Mouse (Mus musculus): ENCODE measurements around the gene Radil. TPM values are rescaled to one million over a fixed set of nuclear protein-coding genes. Genes with fewer than 3 reads are reported as not detected.

Radil gene
- polyA plus RNA-seq (2012; rRNA removed), result 36.0 and 40.6 TPM in 2 replicates

- Histone ChIP-seq H3K4me1 (ENCODE audit: control insufficient read depth, insufficient read depth, low read length) (peaks cover 5% of the 10 kb centered on the region), H3K4me3 (replicated peaks; ENCODE audit: extremely low read depth, low read depth, low read length) (peak within 1 kb of the TSS; percentile 66)
- TF ChIP-seq CTCF (IDR thresholded peaks at IDR 0.05; ENCODE audit: insufficient read depth, low read length) (peak; percentile 59), POLR2A (IDR thresholded peaks at IDR 0.05; ENCODE audit: borderline replicate concordance, extremely low read depth, low read depth, low read length) (no peak)
- 2% methylated on average over 77 of the region's 80 CpGs for WGBS
- DNase-seq, result peak; percentile 93
Measured at GRCm38 (mm10) chr5:142550706-142551652, at the start of gene Radil. TSS of gene Radil (minus strand) at chr5:142551098.

DNA sequence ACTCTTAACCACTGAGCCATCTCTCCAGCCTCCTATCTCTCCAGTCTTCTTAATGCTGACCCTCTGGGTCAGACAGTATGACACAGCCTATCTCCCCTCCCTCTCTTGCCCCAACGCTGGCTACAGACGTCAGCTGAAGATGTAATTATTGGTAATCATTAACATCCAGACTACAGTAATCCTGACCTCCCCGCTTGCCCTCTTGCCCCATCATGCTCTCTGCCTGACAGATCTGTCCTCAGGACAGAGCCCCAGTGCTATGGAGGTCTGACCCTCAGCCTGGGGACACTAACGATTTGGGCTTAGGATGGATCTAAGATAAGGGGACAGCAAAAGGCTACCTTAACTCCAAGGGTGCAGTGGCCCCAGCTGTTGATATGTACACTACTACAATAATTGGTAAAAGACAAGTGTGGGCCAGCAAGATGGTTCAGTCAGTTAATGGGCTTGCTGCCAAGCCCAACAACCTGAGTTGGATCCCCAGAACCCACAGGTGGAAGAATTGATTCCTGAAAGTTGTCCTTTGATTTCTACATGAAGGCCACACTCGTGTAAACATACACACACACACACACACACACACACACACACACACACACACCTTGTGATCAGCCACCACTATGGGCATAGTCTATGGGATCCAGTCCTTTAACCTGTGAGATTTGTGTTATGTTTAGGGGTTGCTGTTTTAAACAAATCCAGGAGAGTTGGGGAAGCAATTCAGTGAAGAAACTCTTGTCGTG is 46.9 kb upstream of the Radil start:
- no peak for DNase-seq
- H3K4me1 ChIP-seq (ENCODE audit: control insufficient read depth, insufficient read depth, low read length), result no peaks in the 10 kb centered on the region

DNA sequence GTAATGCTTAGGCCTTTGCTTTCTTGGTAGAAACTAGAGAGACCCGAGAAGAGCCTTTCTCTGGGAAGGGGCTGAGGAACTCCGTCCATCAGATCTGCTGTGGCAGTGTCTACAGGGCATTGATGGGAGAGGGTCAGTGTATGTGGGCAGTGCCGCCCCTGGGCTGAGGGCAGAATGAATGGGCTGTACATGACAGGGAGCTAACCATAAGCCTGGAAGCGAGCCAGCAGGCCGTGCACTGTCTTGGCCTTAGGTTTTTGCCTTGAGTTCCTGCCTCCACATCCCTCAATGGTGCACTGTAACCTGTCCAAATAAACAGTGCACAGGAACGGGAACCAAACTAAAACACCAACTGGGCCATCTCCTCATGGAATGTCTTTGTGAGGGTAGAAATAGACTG is 45.8 kb upstream of the Radil start:
- WGBS, result 64% methylated on average over 6 of the region's 6 CpGs
- TF ChIP-seq POLR2A (IDR thresholded peaks at IDR 0.05; ENCODE audit: borderline replicate concordance, extremely low read depth, low read depth, low read length) (no peak), CTCF (IDR thresholded peaks at IDR 0.05; ENCODE audit: insufficient read depth, low read length) (no peak)
- no peak for DNase-seq
- Histone ChIP-seq H3K4me1 (ENCODE audit: control insufficient read depth, insufficient read depth, low read length) (no peaks in the 10 kb centered on the region), H3K4me3 (replicated peaks; ENCODE audit: extremely low read depth, low read depth, low read length) (no peak overlapping the region)

More for the DNA sequence above, 46.9 kb upstream of the Radil start:
- no peak overlapping the region for H3K4me3 ChIP-seq (replicated peaks; ENCODE audit: extremely low read depth, low read depth, low read length)
- WGBS, result 69% methylated on average over 6 of the region's 6 CpGs
- TF ChIP-seq POLR2A (IDR thresholded peaks at IDR 0.05; ENCODE audit: borderline replicate concordance, extremely low read depth, low read depth, low read length) (no peak), CTCF (IDR thresholded peaks at IDR 0.05; ENCODE audit: insufficient read depth, low read length) (no peak)

DNA sequence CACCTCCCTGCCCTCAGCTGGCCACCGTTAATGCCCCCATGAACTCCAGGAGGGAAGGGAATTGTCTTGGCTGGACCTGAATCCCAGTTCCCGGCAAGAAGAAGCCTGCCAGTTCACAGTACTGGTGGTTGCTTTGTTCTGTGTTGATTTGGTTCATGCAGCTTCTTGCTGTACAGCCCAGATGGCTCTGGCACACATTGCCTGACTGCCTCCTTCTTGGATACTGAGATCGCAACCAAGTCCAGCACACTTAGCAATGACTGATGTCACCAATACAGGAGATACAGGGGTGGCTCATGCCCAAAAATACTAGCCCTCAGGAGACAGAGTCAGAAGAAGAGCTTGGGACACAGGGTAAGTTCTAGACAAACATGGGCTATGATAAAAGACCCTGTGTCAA is 44.8 kb upstream of the Radil start:
- no peak for DNase-seq
- TF ChIP-seq CTCF (IDR thresholded peaks at IDR 0.05; ENCODE audit: insufficient read depth, low read length), result no peak
- 66% methylated on average over 3 of the region's 3 CpGs for WGBS
- H3K4me3 ChIP-seq (replicated peaks; ENCODE audit: extremely low read depth, low read depth, low read length), result no peak overlapping the region
- no peaks in the 10 kb centered on the region for H3K4me1 ChIP-seq (ENCODE audit: control insufficient read depth, insufficient read depth, low read length)

- Histone ChIP-seq H3K4me1 (ENCODE audit: control insufficient read depth, insufficient read depth, low read length) (no peaks in the 10 kb centered on the region), H3K4me3 (replicated peaks; ENCODE audit: extremely low read depth, low read depth, low read length) (no peak overlapping the region)
- no peak for DNase-seq
- WGBS, result 88% methylated on average over 6 of the region's 6 CpGs
- TF ChIP-seq POLR2A (IDR thresholded peaks at IDR 0.05; ENCODE audit: borderline replicate concordance, extremely low read depth, low read depth, low read length) (no peak), CTCF (IDR thresholded peaks at IDR 0.05; ENCODE audit: insufficient read depth, low read length) (no peak)
Measured at GRCm38 (mm10) chr5:142590953-142591616, 40.2 kb upstream of the Radil start.

- no peaks in the 10 kb centered on the region for H3K4me1 ChIP-seq (ENCODE audit: control insufficient read depth, insufficient read depth, low read length)
- TF ChIP-seq CTCF (IDR thresholded peaks at IDR 0.05; ENCODE audit: insufficient read depth, low read length), result no peak
- no peak for TF ChIP-seq POLR2A (IDR thresholded peaks at IDR 0.05; ENCODE audit: borderline replicate concordance, extremely low read depth, low read depth, low read length)
- no peak for DNase-seq
- H3K4me3 ChIP-seq (replicated peaks; ENCODE audit: extremely low read depth, low read depth, low read length), result no peak overlapping the region
- WGBS, result 46% methylated on average over 14 of the region's 14 CpGs
Measured at GRCm38 (mm10) chr5:142583616-142584126, 32.8 kb upstream of the Radil start.

- peak; percentile 11 for DNase-seq
- Histone ChIP-seq H3K4me1 (ENCODE audit: control insufficient read depth, insufficient read depth, low read length) (no peaks in the 10 kb centered on the region), H3K4me3 (replicated peaks; ENCODE audit: extremely low read depth, low read depth, low read length) (no peak overlapping the region)
- TF ChIP-seq POLR2A (IDR thresholded peaks at IDR 0.05; ENCODE audit: borderline replicate concordance, extremely low read depth, low read depth, low read length) (no peak), CTCF (IDR thresholded peaks at IDR 0.05; ENCODE audit: insufficient read depth, low read length) (peak; percentile 66)
- WGBS, result 13% methylated on average over 5 of the region's 5 CpGs
Measured at GRCm38 (mm10) chr5:142581517-142581916, 30.6 kb upstream of the Radil start.

DNA sequence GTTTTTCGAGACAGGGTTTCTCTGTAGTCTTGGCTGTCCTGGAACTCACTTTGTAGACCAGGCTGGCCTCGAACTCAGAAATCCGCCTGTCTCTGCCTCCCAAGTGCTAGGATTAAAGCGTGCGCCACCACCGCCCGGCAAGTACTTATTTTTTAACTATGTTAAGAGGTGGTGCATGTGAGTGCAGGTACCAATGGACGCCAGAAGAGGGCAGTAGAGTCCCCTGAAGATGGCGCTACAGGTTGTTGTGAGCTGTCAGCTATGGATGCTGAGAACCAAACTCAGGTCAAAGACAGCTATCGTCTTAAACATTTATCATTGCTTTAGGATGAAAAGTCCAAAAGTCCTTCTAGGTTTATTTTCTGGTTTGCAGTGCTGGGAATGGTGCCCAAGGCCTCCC is 27.3 kb upstream of the Radil start:
- WGBS, result 88% methylated on average over 10 of the region's 10 CpGs
- Histone ChIP-seq H3K4me1 (ENCODE audit: control insufficient read depth, insufficient read depth, low read length) (no peaks in the 10 kb centered on the region), H3K4me3 (replicated peaks; ENCODE audit: extremely low read depth, low read depth, low read length) (no peak overlapping the region)
- DNase-seq, result no peak
- TF ChIP-seq CTCF (IDR thresholded peaks at IDR 0.05; ENCODE audit: insufficient read depth, low read length), result no peak
- no peak for TF ChIP-seq POLR2A (IDR thresholded peaks at IDR 0.05; ENCODE audit: borderline replicate concordance, extremely low read depth, low read depth, low read length)

DNA sequence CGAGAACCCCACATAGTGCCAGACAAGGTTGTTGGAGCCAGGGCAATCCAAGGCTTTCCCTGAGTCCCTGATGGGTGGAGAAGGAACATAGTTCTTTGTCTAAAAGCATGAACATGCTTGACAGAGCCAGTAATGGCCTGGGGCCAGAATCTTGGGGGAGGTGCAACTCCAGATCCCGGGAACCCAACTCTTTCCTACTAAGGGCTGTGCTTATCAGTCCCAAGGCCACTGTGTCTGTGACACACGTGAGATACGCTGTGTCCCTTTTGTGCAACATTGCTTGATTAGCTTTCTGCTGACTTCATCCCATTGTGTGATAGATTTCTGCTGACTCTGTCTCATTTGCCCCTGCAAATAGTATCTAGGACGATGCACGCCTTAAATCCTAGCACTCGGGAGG is 25.9 kb upstream of the Radil start:
- DNase-seq, result no peak
- no peaks in the 10 kb centered on the region for H3K4me1 ChIP-seq (ENCODE audit: control insufficient read depth, insufficient read depth, low read length)
- no peak overlapping the region for H3K4me3 ChIP-seq (replicated peaks; ENCODE audit: extremely low read depth, low read depth, low read length)
- 70% methylated on average over 7 of the region's 7 CpGs for WGBS
- TF ChIP-seq POLR2A (IDR thresholded peaks at IDR 0.05; ENCODE audit: borderline replicate concordance, extremely low read depth, low read depth, low read length), result no peak
